Mouse (Mus musculus) testis, adult 2 months (tissue): ENCODE results near the gene Fat2. TPM values are rescaled to one million over a fixed set of nuclear protein-coding genes. Genes with fewer than 3 reads are reported as not detected.

Experiments
- H3K27ac ChIP-seq: fragments of 200-500 bp; 2 replicates; pipeline ENCODE4 v1.5.1; 2012; ENCODE audit warnings: low read depth, low read length; ENCODE audit not compliant: control insufficient read depth, insufficient read depth
- H3K27me3 ChIP-seq: fragments of 200-500 bp; 2 replicates; pipeline ENCODE4 v1.6.1; 2012; ENCODE audit warnings: mild to moderate bottlenecking, low read length, moderate library complexity; ENCODE audit not compliant: control insufficient read depth, insufficient read depth
- H3K36me3 ChIP-seq: fragments of 200-500 bp; 2 replicates; pipeline ENCODE4 v1.6.1; 2012; ENCODE audit warnings: mild to moderate bottlenecking, low read length; ENCODE audit not compliant: control insufficient read depth, insufficient read depth
- H3K4me1 ChIP-seq: fragments of 200-500 bp; 2 replicates; pipeline ENCODE4 v1.6.1; 2012; ENCODE audit warnings: low read length; ENCODE audit not compliant: control insufficient read depth, insufficient read depth
- H3K4me3 ChIP-seq: fragments of 200-500 bp; 2 replicates; pipeline ENCODE4 v1.5.1; 2012; ENCODE audit warnings: low read depth, mild to moderate bottlenecking, low read length, moderate library complexity, mixed read lengths; ENCODE audit not compliant: control insufficient read depth
- CTCF ChIP-seq: fragments of 200-500 bp; IDR thresholded peaks from 2 replicates; pipeline ENCODE4 v1.5.1; 2012; ENCODE audit warnings: low read depth, mild to moderate bottlenecking, inconsistent platforms, low read length, moderate library complexity; ENCODE audit not compliant: control insufficient read depth, insufficient read depth, insufficient replicate concordance
- POLR2A ChIP-seq: fragments of 200-500 bp; IDR thresholded peaks from 2 replicates; pipeline ENCODE4 v1.6.1; 2012; ENCODE audit warnings: low read depth, mild to moderate bottlenecking, inconsistent platforms, low read length, moderate library complexity; ENCODE audit not compliant: control insufficient read depth
- polyA plus RNA-seq: library from polyadenylated mRNA; depleted of rRNA; stranded (reverse); fragments of >200 nt; gene quantifications from 2 replicates; pipeline ENCODE4 v1.2.3, GENCODE M21; 2012

Fat2 gene
- polyA plus RNA-seq, 1 experiment, result 0.01 TPM

DNA sequence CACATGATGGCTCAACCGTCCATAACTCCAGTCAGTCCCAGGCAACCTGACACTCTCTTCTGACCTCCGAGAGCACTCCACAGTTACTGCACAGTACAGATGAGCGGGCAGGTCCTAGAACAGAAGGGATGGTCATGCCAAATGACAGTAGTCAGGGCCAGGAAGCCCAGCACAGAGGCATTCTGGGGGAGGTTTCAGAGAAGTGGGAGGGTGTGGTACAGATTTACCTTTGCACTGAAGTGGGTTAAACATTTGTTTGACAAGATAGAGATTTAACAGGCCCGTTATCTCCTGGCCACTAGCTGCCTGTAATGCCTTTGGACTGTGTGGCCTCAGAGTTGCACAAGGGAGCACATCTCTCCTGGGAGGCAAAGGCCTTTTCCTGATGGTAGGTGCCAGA, 118.9 kb downstream of the Fat2 start:
- Histone ChIP-seq H3K4me3 (no peak overlapping the region), H3K27me3 (no peaks in the 10 kb centered on the region), H3K27ac (no peak overlapping the region), H3K4me1 (no peaks in the 10 kb centered on the region; the same call in 1 of the 2 replicates), H3K36me3 (no peaks in the 10 kb centered on the region)
- no peak for TF ChIP-seq CTCF
- TF ChIP-seq POLR2A, result no peak

DNA sequence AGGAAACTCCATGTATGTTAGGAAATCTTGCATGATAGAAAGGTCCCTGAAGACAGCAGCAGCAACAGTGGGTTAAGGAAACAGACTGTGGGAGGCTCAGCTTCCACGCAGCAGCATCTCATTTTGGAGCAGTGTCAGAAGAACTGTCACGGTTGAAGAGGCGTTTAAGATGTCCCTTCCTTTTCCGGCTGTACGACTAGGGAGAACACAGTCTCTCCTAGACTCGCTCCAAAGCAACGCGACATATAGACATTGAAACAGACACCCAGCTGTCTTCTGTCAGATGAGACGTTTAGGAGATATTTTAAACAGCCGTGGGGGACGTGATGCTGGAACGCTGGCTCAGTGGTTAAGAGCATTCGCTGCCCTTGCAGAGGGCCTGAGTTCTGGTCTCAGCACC, 119.5 kb downstream of the Fat2 start:
- no peak overlapping the region for H3K27ac ChIP-seq

DNA sequence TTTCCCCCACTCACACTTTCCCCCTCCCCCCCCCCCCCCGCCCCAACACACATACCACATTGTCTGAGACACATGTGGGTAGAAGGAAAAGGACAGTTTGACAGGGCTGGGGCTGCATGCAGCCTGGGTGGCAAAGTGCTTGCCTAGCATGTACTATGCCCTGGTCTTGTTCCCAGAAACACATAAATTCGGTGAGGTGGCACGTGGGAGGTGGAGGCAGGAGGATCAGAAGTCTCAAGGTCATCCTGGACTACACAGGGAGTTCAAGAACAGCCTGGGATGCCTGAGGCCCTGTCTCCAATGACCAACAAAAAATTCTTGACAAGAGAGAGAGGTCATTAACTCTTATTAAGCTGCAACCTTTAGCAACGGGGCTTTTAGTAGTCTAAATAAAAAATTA, 120.3 kb downstream of the Fat2 start:
- H3K4me3 ChIP-seq, result no peak overlapping the region
- no peak for TF ChIP-seq CTCF
- no peak for TF ChIP-seq POLR2A
- no peaks in the 10 kb centered on the region; the same call in 1 of the 2 replicates for H3K4me1 ChIP-seq
- H3K27me3 ChIP-seq, result no peaks in the 10 kb centered on the region
- H3K36me3 ChIP-seq, result no peaks in the 10 kb centered on the region
- no peak overlapping the region for H3K27ac ChIP-seq

More for the DNA sequence above, 119.5 kb downstream of the Fat2 start:
- Histone ChIP-seq H3K36me3 (no peaks in the 10 kb centered on the region), H3K4me1 (no peaks in the 10 kb centered on the region; the same call in 1 of the 2 replicates), H3K27me3 (no peaks in the 10 kb centered on the region), H3K4me3 (no peak overlapping the region)
- TF ChIP-seq POLR2A (no peak), CTCF (no peak)

DNA sequence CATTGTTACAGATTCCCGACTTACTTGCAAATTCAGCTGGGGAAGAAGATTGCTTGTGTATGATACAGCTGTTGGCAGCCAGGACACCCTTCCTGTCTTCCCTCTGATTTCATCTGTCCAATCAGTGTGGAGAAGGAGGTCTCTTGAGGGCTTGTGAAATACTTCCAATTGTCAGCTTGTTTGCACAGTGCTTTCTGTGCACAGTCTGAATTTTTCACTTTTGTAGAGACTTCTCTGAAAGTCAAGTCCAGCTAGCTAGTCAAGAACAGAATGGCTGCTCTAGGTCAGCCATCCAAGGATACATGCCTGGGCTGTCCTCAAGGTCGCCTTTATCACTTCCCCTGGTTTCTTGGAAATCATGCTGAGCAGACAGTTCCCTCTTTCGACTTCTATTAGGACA, 121.4 kb downstream of the Fat2 start:
- Histone ChIP-seq H3K4me3 (no peak overlapping the region), H3K27me3 (no peaks in the 10 kb centered on the region), H3K36me3 (no peaks in the 10 kb centered on the region), H3K27ac (no peak overlapping the region), H3K4me1 (no peaks in the 10 kb centered on the region; the same call in 1 of the 2 replicates)
- no peak for TF ChIP-seq POLR2A
- TF ChIP-seq CTCF, result no peak

DNA sequence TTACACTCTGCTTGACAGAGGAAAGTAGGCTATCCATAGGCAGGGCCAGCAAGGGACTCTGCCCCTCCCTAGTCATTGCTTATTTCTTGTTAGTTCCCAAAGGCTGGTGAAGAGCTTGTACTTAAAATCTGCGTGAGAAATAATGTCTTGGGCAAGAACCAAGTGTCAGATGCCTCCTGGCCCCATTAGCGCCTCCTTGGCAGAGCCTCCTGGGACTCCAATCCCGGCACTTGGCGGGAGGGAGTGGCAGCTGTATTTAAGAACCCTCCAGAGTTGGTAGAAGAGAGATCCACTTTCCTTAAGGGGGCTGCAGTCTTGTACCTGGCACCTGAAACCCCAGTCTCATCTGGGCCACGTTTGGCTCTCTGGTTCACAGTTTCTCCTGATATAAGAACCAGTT, 122.2 kb downstream of the Fat2 start:
- Histone ChIP-seq H3K36me3 (no peaks in the 10 kb centered on the region), H3K4me3 (no peak overlapping the region), H3K4me1 (no peaks in the 10 kb centered on the region; the same call in 1 of the 2 replicates), H3K27me3 (no peaks in the 10 kb centered on the region), H3K27ac (no peak overlapping the region)
- TF ChIP-seq CTCF (no peak), POLR2A (no peak)

DNA sequence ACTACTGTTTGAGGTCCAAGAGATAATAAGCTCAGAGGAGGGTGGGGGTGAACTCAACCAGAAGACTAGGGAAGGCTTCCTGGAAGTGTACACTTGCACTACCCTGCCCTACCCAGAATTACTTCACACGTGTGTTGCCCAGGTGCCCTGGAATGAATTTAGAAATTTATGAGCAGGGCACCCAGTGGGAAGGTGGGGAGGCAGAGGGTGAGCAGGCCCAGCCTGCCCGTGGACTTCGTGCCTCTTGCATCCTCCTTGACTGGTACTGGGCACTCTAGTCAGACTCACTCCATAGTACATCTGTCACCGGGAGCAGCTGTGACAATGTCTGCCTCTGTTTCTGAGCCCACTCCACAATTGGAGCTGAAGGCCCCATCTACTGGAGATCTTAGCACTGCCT, 122.8 kb downstream of the Fat2 start:
- Histone ChIP-seq H3K4me3 (no peak overlapping the region), H3K36me3 (no peaks in the 10 kb centered on the region), H3K27me3 (no peaks in the 10 kb centered on the region), H3K27ac (no peak overlapping the region), H3K4me1 (no peaks in the 10 kb centered on the region; the same call in 1 of the 2 replicates)
- no peak for TF ChIP-seq CTCF
- no peak for TF ChIP-seq POLR2A

DNA sequence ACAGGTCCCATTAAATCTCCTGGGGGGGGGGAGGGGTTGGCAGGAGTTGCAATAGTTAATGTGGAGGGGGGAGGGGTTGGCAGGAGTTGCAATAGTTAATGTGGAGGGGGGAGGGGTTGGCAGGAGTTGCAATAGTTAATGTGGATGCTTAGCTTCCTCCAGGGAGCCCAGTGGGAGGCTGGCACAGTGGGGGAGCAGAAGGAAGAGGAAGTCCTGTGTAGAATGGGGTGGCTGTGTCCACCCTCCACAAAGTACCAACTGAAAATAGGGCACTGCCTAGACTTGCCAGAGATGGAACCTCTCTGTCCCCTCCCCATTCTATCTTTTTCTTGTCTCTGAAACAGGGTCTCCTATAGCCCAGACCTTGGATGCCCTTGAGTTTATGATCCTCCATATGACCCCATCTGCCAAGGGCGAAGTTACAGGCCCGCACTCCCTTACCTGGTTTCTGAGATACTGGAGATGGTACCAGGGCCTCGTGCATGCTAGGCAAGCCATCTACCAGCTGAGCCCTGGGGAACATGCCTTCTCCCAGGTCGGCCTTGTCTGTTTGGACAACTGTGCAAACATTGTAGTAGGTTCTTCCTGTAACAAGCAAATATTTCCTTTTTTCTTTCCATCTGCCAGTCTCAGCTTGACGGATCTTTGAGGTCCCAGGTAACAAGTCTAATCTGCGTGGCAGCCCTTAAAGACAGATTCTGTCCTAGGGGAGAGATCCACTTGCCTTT, 126.6 kb downstream of the Fat2 start:
- Histone ChIP-seq H3K4me1 (peaks cover 2% of the 10 kb centered on the region), H3K4me3 (no peak overlapping the region), H3K36me3 (no peaks in the 10 kb centered on the region), H3K27me3 (no peaks in the 10 kb centered on the region), H3K27ac (no peak overlapping the region)
- TF ChIP-seq POLR2A, result no peak
- no peak for TF ChIP-seq CTCF

DNA sequence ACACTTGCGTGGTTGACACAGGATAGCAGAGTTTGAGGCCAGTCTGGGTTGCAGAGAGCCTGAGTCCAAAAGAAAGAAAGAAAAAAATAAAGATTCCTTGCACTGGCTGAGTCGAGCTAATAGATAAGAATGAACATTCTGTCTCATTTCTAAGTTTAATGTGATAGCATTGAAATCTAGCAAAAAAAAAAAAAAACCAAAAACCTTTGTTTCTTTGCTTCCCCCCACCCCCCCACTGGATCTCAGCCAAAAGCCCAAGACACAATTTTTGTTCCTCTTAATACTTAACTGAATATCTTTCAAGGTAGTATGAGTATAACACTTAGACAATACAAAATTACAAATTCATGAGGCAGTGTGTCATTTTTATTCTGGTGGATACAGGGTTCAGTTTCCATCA, 127.3 kb downstream of the Fat2 start:
- Histone ChIP-seq H3K36me3 (no peaks in the 10 kb centered on the region), H3K27me3 (no peaks in the 10 kb centered on the region), H3K27ac (no peak overlapping the region), H3K4me1 (peaks cover 2% of the 10 kb centered on the region), H3K4me3 (no peak overlapping the region)
- no peak for TF ChIP-seq CTCF
- no peak for TF ChIP-seq POLR2A
